Mouse (Mus musculus): ENCODE results near the gene Rtn1. TPM values are rescaled to one million over a fixed set of nuclear protein-coding genes. Genes with fewer than 3 reads are reported as not detected.

Gene Rtn1
- polyA plus RNA-seq, 1 experiment from 2014 or later: 390 TPM

GRCm38 (mm10) chr12:72332488-72333013, 76.3 kb downstream of the Rtn1 start:
- Histone ChIP-seq H3K36me3 (no peaks in the 10 kb centered on the region), H3K27me3 (ENCODE audit: insufficient read depth, poor library complexity, severe bottlenecking) (no peaks in the 10 kb centered on the region), H3K9me3 (0 out of 2 replicates have a peak, but pooled peaks cover 4% of the 10 kb centered on the region), H3K27ac (no peak overlapping the region), H3K4me1 (replicated peaks) (no peaks in the 10 kb centered on the region), H3K4me3 (no peak overlapping the region)
- no peak for DNase-seq (ENCODE audit: low spot score)
- 88% methylated on average over 5 of the region's 5 CpGs for WGBS

GRCm38 (mm10) chr12:72331912-72332487, 76.9 kb downstream of the Rtn1 start:
- Histone ChIP-seq H3K27ac (no peak overlapping the region), H3K36me3 (no peaks in the 10 kb centered on the region), H3K27me3 (ENCODE audit: insufficient read depth, poor library complexity, severe bottlenecking) (no peaks in the 10 kb centered on the region), H3K9me3 (0 out of 2 replicates have a peak, but pooled peaks cover 4% of the 10 kb centered on the region), H3K4me1 (replicated peaks) (no peaks in the 10 kb centered on the region), H3K4me3 (no peak overlapping the region)
- WGBS: 85% methylated on average over 7 of the region's 7 CpGs
- DNase-seq (ENCODE audit: low spot score): no peak

DNA sequence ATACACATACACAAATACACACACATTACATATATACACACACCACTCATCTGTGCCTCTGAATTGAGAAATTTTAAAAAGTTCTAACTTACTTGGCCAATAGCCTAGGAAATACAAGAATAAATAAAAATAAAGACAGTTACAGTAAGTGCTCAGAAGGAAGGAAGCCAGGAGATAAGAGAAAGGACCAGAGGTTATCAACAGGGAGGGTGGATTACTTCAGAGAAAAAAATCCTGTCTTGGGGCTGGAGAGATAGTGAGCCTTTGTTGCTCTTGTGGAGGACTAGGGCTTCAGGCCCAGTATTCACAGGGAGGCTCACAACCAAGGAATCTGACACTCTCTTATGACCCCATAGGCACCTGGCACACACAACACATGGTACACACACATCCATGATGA, 82.8 kb downstream of the Rtn1 start:
- DNase-seq (ENCODE audit: low spot score): no peak
- Histone ChIP-seq H3K27ac (no peak overlapping the region), H3K4me3 (no peak overlapping the region), H3K36me3 (no peaks in the 10 kb centered on the region), H3K4me1 (replicated peaks) (peaks cover 14% of the 10 kb centered on the region; the same call in 1 of the 2 replicates), H3K27me3 (ENCODE audit: insufficient read depth, poor library complexity, severe bottlenecking) (no peaks in the 10 kb centered on the region), H3K9me3 (no peaks in the 10 kb centered on the region)

- no peak overlapping the region for H3K4me3 ChIP-seq
- H3K9me3 ChIP-seq: no peaks in the 10 kb centered on the region
- H3K27ac ChIP-seq: 0 out of 2 replicates have a peak overlapping the region, but pooled peaks have one; percentile 35
- H3K36me3 ChIP-seq: no peaks in the 10 kb centered on the region
- DNase-seq (ENCODE audit: low spot score): peak; percentile 25
- H3K27me3 ChIP-seq (ENCODE audit: insufficient read depth, poor library complexity, severe bottlenecking): no peaks in the 10 kb centered on the region
- peaks cover 14% of the 10 kb centered on the region; the same call in 1 of the 2 replicates for H3K4me1 ChIP-seq (replicated peaks)
- 47% methylated on average over 5 of the region's 5 CpGs for WGBS
Measured at GRCm38 (mm10) chr12:72325025-72325424, 83.8 kb downstream of the Rtn1 start.

DNA sequence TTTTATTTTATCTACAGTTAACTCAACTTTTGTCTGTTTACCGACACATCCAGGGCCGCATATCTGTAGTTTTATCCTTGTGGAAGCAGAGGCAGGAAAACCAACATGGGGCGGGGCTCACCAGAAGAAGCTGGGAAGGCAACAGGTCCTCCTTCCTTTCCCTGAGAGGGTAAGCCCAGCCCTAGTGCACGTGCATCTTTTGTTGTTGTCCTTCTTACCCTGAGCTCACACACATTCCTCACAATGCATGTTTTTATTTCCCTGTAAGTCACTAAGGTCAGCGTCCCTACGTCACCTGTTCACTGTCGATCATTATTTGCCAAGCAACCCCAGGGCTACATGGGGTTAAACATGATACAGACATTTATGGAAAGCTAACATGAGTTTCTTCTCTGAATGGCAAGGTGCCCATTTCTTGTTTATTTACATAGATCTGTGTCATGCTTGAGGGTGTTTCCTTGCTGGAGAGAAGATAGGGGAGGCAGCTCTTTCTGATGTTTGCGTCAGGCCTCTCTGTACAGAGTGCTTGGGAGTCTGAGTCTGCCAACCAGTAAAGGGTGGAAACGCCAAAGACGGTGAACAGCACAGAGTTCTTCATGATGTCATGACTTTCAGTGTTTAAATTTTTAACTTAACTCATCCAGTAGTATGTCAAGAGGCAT, 84.5 kb downstream of the Rtn1 start:
- Histone ChIP-seq H3K4me1 (replicated peaks) (peaks cover 14% of the 10 kb centered on the region; the same call in 1 of the 2 replicates), H3K36me3 (no peaks in the 10 kb centered on the region), H3K27me3 (ENCODE audit: insufficient read depth, poor library complexity, severe bottlenecking) (no peaks in the 10 kb centered on the region), H3K4me3 (no peak overlapping the region), H3K9me3 (no peaks in the 10 kb centered on the region), H3K27ac (no peak overlapping the region)
- DNase-seq (ENCODE audit: low spot score): no peak
- WGBS: 81% methylated on average over 10 of the region's 10 CpGs

DNA sequence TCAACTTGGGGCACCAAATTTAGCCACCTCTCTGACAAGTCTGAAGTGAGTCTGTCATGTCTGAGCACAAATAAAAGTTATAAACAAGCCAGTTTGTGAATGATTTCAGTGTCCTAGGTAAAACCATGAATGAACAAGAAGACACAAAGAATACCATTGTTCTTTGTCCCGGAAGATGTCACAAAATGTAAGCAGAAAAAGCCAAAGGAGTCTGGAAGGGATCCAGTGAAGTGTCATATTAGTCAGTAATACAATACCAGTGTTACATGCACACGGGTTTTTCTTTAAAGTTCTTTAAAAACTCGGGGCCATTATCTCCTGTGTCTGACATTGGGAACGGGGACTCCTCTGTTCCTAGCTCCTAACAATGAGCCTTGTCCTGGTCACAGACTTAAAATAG, 85.1 kb downstream of the Rtn1 start:
- no peaks in the 10 kb centered on the region for H3K36me3 ChIP-seq
- no peak overlapping the region for H3K4me3 ChIP-seq
- WGBS: 67% methylated on average over 4 of the region's 4 CpGs
- no peak overlapping the region for H3K27ac ChIP-seq
- no peaks in the 10 kb centered on the region for H3K9me3 ChIP-seq
- DNase-seq (ENCODE audit: low spot score): no peak
- peaks cover 14% of the 10 kb centered on the region; the same call in 1 of the 2 replicates for H3K4me1 ChIP-seq (replicated peaks)
- H3K27me3 ChIP-seq (ENCODE audit: insufficient read depth, poor library complexity, severe bottlenecking): no peaks in the 10 kb centered on the region

DNA sequence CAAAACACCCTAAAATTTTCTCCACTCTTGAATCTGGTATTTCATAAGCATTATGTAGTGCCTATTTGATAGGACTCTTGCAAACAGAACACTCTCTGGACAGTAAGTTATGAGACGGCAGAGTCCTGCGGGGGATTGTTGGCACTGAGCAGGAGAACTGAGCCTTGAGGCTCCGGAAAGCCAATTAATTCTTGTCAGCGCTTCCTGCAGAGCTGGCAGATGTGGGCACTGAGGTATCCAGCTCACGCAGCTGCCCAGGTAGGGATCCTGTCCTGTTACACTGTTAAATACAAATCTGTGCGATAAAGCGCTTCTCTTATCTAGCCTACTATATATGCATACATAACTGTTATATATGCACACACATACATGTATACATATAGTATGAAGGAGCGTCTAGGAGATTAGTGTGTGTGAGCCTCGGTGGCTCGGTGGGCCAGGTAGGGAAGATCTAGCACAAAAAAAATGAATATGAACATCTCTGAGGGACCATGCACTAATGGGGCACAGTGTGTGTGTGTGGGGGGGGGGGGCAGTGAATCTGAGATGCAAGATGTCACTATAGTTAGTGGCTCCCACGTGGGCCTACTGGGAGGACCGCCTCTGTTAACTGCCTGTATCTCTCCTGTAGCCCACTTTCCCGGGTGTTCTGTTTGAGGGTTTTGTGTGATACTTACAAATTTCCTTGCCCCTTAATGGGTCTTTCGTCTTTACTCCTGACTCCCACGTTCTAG, 93.0 kb downstream of the Rtn1 start:
- Histone ChIP-seq H3K27me3 (ENCODE audit: insufficient read depth, poor library complexity, severe bottlenecking) (no peaks in the 10 kb centered on the region), H3K9me3 (no peaks in the 10 kb centered on the region), H3K36me3 (no peaks in the 10 kb centered on the region), H3K27ac (no peak overlapping the region), H3K4me1 (replicated peaks) (no peaks in the 10 kb centered on the region), H3K4me3 (no peak overlapping the region)
- 82% methylated on average over 15 of the region's 15 CpGs for WGBS
- no peak for DNase-seq (ENCODE audit: low spot score)

- DNase-seq (ENCODE audit: low spot score): no peak
- H3K27me3 ChIP-seq (ENCODE audit: insufficient read depth, poor library complexity, severe bottlenecking): no peaks in the 10 kb centered on the region
- 88% methylated on average over 6 of the region's 6 CpGs for WGBS
- no peaks in the 10 kb centered on the region for H3K9me3 ChIP-seq
- peaks cover under 1% of the 10 kb centered on the region; the same call in 1 of the 2 replicates for H3K4me1 ChIP-seq (replicated peaks)
- 0 out of 2 replicates have a peak, but pooled peaks cover 3% of the 10 kb centered on the region for H3K36me3 ChIP-seq
- no peak overlapping the region for H3K27ac ChIP-seq
- H3K4me3 ChIP-seq: no peak overlapping the region
Measured at GRCm38 (mm10) chr12:72310818-72311217, 98.0 kb downstream of the Rtn1 start.

GRCm38 (mm10) chr12:72308506-72308905, 100.3 kb downstream of the Rtn1 start:
- H3K27me3 ChIP-seq (ENCODE audit: insufficient read depth, poor library complexity, severe bottlenecking): no peaks in the 10 kb centered on the region
- H3K27ac ChIP-seq: no peak overlapping the region
- H3K9me3 ChIP-seq: no peaks in the 10 kb centered on the region
- H3K4me3 ChIP-seq: no peak overlapping the region
- H3K4me1 ChIP-seq (replicated peaks): peaks cover 24% of the 10 kb centered on the region
- H3K36me3 ChIP-seq: peaks cover 10% of the 10 kb centered on the region
- DNase-seq (ENCODE audit: low spot score): no peak
- 85% methylated on average over 8 of the region's 8 CpGs for WGBS

DNA sequence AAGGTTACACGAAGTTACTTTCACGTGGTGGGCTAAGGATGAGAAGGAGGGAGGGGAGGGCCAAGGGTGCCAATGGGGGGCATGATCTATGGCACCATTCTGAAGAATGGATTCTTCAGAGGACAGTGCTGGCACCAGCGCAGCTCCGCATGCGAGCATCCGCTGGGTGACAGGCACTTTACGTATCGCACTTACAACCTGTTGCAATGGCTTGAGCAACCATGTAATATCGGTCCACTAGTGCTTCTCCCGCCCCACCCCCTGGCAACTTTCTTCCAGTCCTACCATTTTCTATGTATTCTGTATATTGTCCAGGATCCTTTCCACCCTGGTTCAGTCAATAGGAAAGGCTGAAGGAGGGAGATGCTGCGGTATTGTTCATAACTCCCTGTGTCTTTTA, 102.6 kb downstream of the Rtn1 start:
- 94% methylated on average over 11 of the region's 11 CpGs for WGBS
- H3K27me3 ChIP-seq (ENCODE audit: insufficient read depth, poor library complexity, severe bottlenecking): no peaks in the 10 kb centered on the region
- no peak for DNase-seq (ENCODE audit: low spot score)
- H3K27ac ChIP-seq: no peak overlapping the region
- H3K9me3 ChIP-seq: no peaks in the 10 kb centered on the region
- H3K4me3 ChIP-seq: no peak overlapping the region
- peaks cover 14% of the 10 kb centered on the region for H3K36me3 ChIP-seq
- H3K4me1 ChIP-seq (replicated peaks): peaks cover 35% of the 10 kb centered on the region

GRCm38 (mm10) chr12:72305421-72305820, 103.4 kb downstream of the Rtn1 start:
- peak overlapping the region; percentile 40; the same call in 1 of the 2 replicates for H3K27ac ChIP-seq
- H3K27me3 ChIP-seq (ENCODE audit: insufficient read depth, poor library complexity, severe bottlenecking): no peaks in the 10 kb centered on the region
- peaks cover 41% of the 10 kb centered on the region for H3K4me1 ChIP-seq (replicated peaks)
- no peak for DNase-seq (ENCODE audit: low spot score)
- 54% methylated on average over 5 of the region's 5 CpGs for WGBS
- peaks cover 14% of the 10 kb centered on the region for H3K36me3 ChIP-seq
- H3K4me3 ChIP-seq: no peak overlapping the region
- H3K9me3 ChIP-seq: no peaks in the 10 kb centered on the region

GRCm38 (mm10) chr12:72304985-72305384, 103.9 kb downstream of the Rtn1 start:
- Histone ChIP-seq H3K4me3 (no peak overlapping the region), H3K4me1 (replicated peaks) (peaks cover 41% of the 10 kb centered on the region), H3K27me3 (ENCODE audit: insufficient read depth, poor library complexity, severe bottlenecking) (no peaks in the 10 kb centered on the region), H3K36me3 (peaks cover 14% of the 10 kb centered on the region), H3K27ac (peak overlapping the region; percentile 40; the same call in 1 of the 2 replicates), H3K9me3 (no peaks in the 10 kb centered on the region)
- WGBS: 20% methylated on average over 5 of the region's 5 CpGs
- peak; percentile 65 for DNase-seq (ENCODE audit: low spot score)

- H3K27ac ChIP-seq: peak overlapping the region; percentile 74
- no peaks in the 10 kb centered on the region for H3K27me3 ChIP-seq (ENCODE audit: insufficient read depth, poor library complexity, severe bottlenecking)
- H3K4me3 ChIP-seq: peak overlapping the region; percentile 24; the same call in 1 of the 2 replicates
- DNase-seq (ENCODE audit: low spot score): no peak
- peaks cover 14% of the 10 kb centered on the region for H3K36me3 ChIP-seq
- H3K4me1 ChIP-seq (replicated peaks): peaks cover 41% of the 10 kb centered on the region
- WGBS: 61% methylated on average over 5 of the region's 5 CpGs
- H3K9me3 ChIP-seq: no peaks in the 10 kb centered on the region
Measured at GRCm38 (mm10) chr12:72304347-72304688, 104.5 kb downstream of the Rtn1 start.
